Mouse (Mus musculus): ENCODE measurements at regions not wholly inside any gene's neighbourhood (a gene's known extent, or its start where the extent isn't known, plus 50 kb on each side); places are given as distances from the start of the nearest gene placed in this dataset.

- H3K36me3 ChIP-seq (ENCODE audit: insufficient read depth, low read length) = no peaks in the 10 kb centered on the region
- no peak for ATAC-seq (ENCODE audit: low FRiP score)
- no peaks in the 10 kb centered on the region for H3K27me3 ChIP-seq (ENCODE audit: insufficient read depth, low read length)
- no peak overlapping the region for H3K9ac ChIP-seq (replicated peaks; ENCODE audit: low read length, poor library complexity, severe bottlenecking)
- H3K4me2 ChIP-seq (ENCODE audit: low read depth, low read length, poor library complexity, severe bottlenecking) = no peak overlapping the region
- WGBS = 88% methylated on average over 4 of the region's 4 CpGs
- no peak overlapping the region for H3K4me3 ChIP-seq (ENCODE audit: low read depth, low read length)
- no peak for DNase-seq (ENCODE audit: low spot score)
- no peak overlapping the region for H3K27ac ChIP-seq (ENCODE audit: low read depth, low read length)
- TF ChIP-seq CTCF (IDR thresholded peaks at IDR 0.05) = no peak
- no peaks in the 10 kb centered on the region for H3K4me1 ChIP-seq (ENCODE audit: insufficient read depth, low read length)
- no peaks in the 10 kb centered on the region for H3K9me3 ChIP-seq (ENCODE audit: low read length)
Measured at GRCm38 (mm10) chr13:102318891-102319404, 374.4 kb upstream of the Cd180 start.

- no peaks in the 10 kb centered on the region for H3K36me3 ChIP-seq (ENCODE audit: insufficient read depth, low read length)
- no peaks in the 10 kb centered on the region for H3K27me3 ChIP-seq (ENCODE audit: insufficient read depth, low read length)
- DNase-seq (ENCODE audit: low spot score) = no peak
- TF ChIP-seq CTCF (IDR thresholded peaks at IDR 0.05) = no peak
- H3K4me2 ChIP-seq (ENCODE audit: low read depth, low read length, poor library complexity, severe bottlenecking) = no peak overlapping the region
- no peaks in the 10 kb centered on the region for H3K9me3 ChIP-seq (ENCODE audit: low read length)
- H3K4me3 ChIP-seq (ENCODE audit: low read depth, low read length) = no peak overlapping the region
- ATAC-seq (ENCODE audit: low FRiP score) = no peak
- WGBS = 88% methylated on average over 2 of the region's 2 CpGs
- H3K9ac ChIP-seq (replicated peaks; ENCODE audit: low read length, poor library complexity, severe bottlenecking) = no peak overlapping the region
- no peak overlapping the region for H3K27ac ChIP-seq (ENCODE audit: low read depth, low read length)
- H3K4me1 ChIP-seq (ENCODE audit: insufficient read depth, low read length) = no peaks in the 10 kb centered on the region
Measured at GRCm38 (mm10) chr13:102319453-102319852, 373.9 kb upstream of the Cd180 start.

- Histone ChIP-seq H3K4me1 (ENCODE audit: insufficient read depth, low read length) (no peaks in the 10 kb centered on the region), H3K4me2 (ENCODE audit: low read depth, low read length, poor library complexity, severe bottlenecking) (no peak overlapping the region), H3K4me3 (ENCODE audit: low read depth, low read length) (no peak overlapping the region), H3K9me3 (ENCODE audit: low read length) (no peaks in the 10 kb centered on the region), H3K27me3 (ENCODE audit: insufficient read depth, low read length) (no peaks in the 10 kb centered on the region), H3K27ac (ENCODE audit: low read depth, low read length) (no peak overlapping the region), H3K36me3 (ENCODE audit: insufficient read depth, low read length) (no peaks in the 10 kb centered on the region), H3K9ac (replicated peaks; ENCODE audit: low read length, poor library complexity, severe bottlenecking) (no peak overlapping the region)
- WGBS = 97% methylated on average over 3 of the region's 3 CpGs
- TF ChIP-seq CTCF (IDR thresholded peaks at IDR 0.05) = no peak
- DNase-seq (ENCODE audit: low spot score) = no peak
- no peak for ATAC-seq (ENCODE audit: low FRiP score)
Measured at GRCm38 (mm10) chr13:102323876-102324275, 369.5 kb upstream of the Cd180 start.

- TF ChIP-seq CTCF (IDR thresholded peaks at IDR 0.05) = no peak
- Histone ChIP-seq H3K27me3 (ENCODE audit: insufficient read depth, low read length) (no peaks in the 10 kb centered on the region), H3K36me3 (ENCODE audit: insufficient read depth, low read length) (no peaks in the 10 kb centered on the region), H3K4me1 (ENCODE audit: insufficient read depth, low read length) (no peaks in the 10 kb centered on the region), H3K4me2 (ENCODE audit: low read depth, low read length, poor library complexity, severe bottlenecking) (no peak overlapping the region), H3K9ac (replicated peaks; ENCODE audit: low read length, poor library complexity, severe bottlenecking) (no peak overlapping the region), H3K27ac (ENCODE audit: low read depth, low read length) (no peak overlapping the region), H3K9me3 (ENCODE audit: low read length) (no peaks in the 10 kb centered on the region), H3K4me3 (ENCODE audit: low read depth, low read length) (no peak overlapping the region)
- ATAC-seq (ENCODE audit: low FRiP score) (no peak), DNase-seq (ENCODE audit: low spot score) (no peak)
- 92% methylated on average over 2 of the region's 2 CpGs for WGBS
Measured at GRCm38 (mm10) chr13:102326003-102326402, 367.4 kb upstream of the Cd180 start.

GRCm38 (mm10) chr13:102326544-102326943 lies 366.8 kb upstream of the Cd180 start:
- ATAC-seq (ENCODE audit: low FRiP score) (no peak), DNase-seq (ENCODE audit: low spot score) (no peak)
- Histone ChIP-seq H3K27ac (ENCODE audit: low read depth, low read length) (no peak overlapping the region), H3K9ac (replicated peaks; ENCODE audit: low read length, poor library complexity, severe bottlenecking) (no peak overlapping the region), H3K4me3 (ENCODE audit: low read depth, low read length) (no peak overlapping the region), H3K27me3 (ENCODE audit: insufficient read depth, low read length) (no peaks in the 10 kb centered on the region), H3K9me3 (ENCODE audit: low read length) (no peaks in the 10 kb centered on the region), H3K4me2 (ENCODE audit: low read depth, low read length, poor library complexity, severe bottlenecking) (no peak overlapping the region), H3K36me3 (ENCODE audit: insufficient read depth, low read length) (no peaks in the 10 kb centered on the region), H3K4me1 (ENCODE audit: insufficient read depth, low read length) (no peaks in the 10 kb centered on the region)
- WGBS = 48% methylated on average over 2 of the region's 2 CpGs
- no peak for TF ChIP-seq CTCF (IDR thresholded peaks at IDR 0.05)

GRCm38 (mm10) chr13:102333667-102334066 lies 359.7 kb upstream of the Cd180 start:
- no peaks in the 10 kb centered on the region for H3K9me3 ChIP-seq (ENCODE audit: low read length)
- no peak overlapping the region for H3K9ac ChIP-seq (replicated peaks; ENCODE audit: low read length, poor library complexity, severe bottlenecking)
- ATAC-seq (ENCODE audit: low FRiP score) (no peak), DNase-seq (ENCODE audit: low spot score) (no peak)
- H3K27ac ChIP-seq (ENCODE audit: low read depth, low read length) = no peak overlapping the region
- H3K4me3 ChIP-seq (ENCODE audit: low read depth, low read length) = no peak overlapping the region
- WGBS = 64% methylated on average over 1 of the region's 1 CpGs
- no peaks in the 10 kb centered on the region for H3K27me3 ChIP-seq (ENCODE audit: insufficient read depth, low read length)
- no peak overlapping the region for H3K4me2 ChIP-seq (ENCODE audit: low read depth, low read length, poor library complexity, severe bottlenecking)
- no peak for TF ChIP-seq CTCF (IDR thresholded peaks at IDR 0.05)
- H3K4me1 ChIP-seq (ENCODE audit: insufficient read depth, low read length) = no peaks in the 10 kb centered on the region
- no peaks in the 10 kb centered on the region for H3K36me3 ChIP-seq (ENCODE audit: insufficient read depth, low read length)
